Mouse (Mus musculus): Measurements from ENCODE around the gene Ms4a15. TPM values are rescaled to one million over a fixed set of nuclear protein-coding genes. Genes with fewer than 3 reads are reported as not detected.

Ms4a15 gene
- polyA plus RNA-seq (2012; rRNA removed): not detected in 2 replicates

GRCm38 (mm10) chr19:10993150-10993549 is at the start of gene Ms4a15:
Ms4a15 (minus strand) TSS chr19:10993250.

GRCm38 (mm10) chr19:11017891-11018290 is 24.8 kb upstream of the Ms4a15 start, which contains the start of gene Ms4a18:
Ms4a18 (minus strand) TSS chr19:11018031.

GRCm38 (mm10) chr19:10974238-10974865 is 18.7 kb downstream of the Ms4a15 start, which contains the start of gene Ms4a10:
Ms4a10 (minus strand) TSS chr19:10974670.

GRCm38 (mm10) chr19:10949112-10949511 is 43.9 kb downstream of the Ms4a15 start, which contains the start of gene Ccdc86:
Ccdc86 (minus strand) TSS chr19:10949266.

GRCm38 (mm10) chr19:10937110-10937563 is 55.9 kb downstream of the Ms4a15 start, which contains the start of gene Ptgdr2:
Ptgdr2 (plus strand) TSS chr19:10937160.

Other genes with a start within 250 kb of the Ms4a15 start
- 0.03 TPM in 1 of 2 replicates, not detected in the other for gene Cd6, start 163.2 kb downstream of the Ms4a15 start, polyA plus RNA-seq (2012; rRNA removed)
- 1.8 and 2.6 TPM in 2 replicates for gene Slc15a3, start 153.5 kb downstream of the Ms4a15 start, polyA plus RNA-seq (2012; rRNA removed)
- gene Tmem132a, start 123.3 kb downstream of the Ms4a15 start, polyA plus RNA-seq (2012; rRNA removed): 234 and 238 TPM in 2 replicates
- gene Tmem109, start 111.2 kb downstream of the Ms4a15 start, polyA plus RNA-seq (2012; rRNA removed): 39.1 and 49.6 TPM in 2 replicates
- 331 and 345 TPM in 2 replicates for gene Prpf19, start 98.0 kb downstream of the Ms4a15 start, polyA plus RNA-seq (2012; rRNA removed)
- 0.07 and 0.10 TPM in 2 replicates for gene Zp1, start 72.6 kb downstream of the Ms4a15 start, polyA plus RNA-seq (2012; rRNA removed)
- 0.23 and 0.28 TPM in 2 replicates for gene Ptgdr2, start 56.1 kb downstream of the Ms4a15 start, polyA plus RNA-seq (2012; rRNA removed)
- gene Ccdc86, start 44.0 kb downstream of the Ms4a15 start, polyA plus RNA-seq (2012; rRNA removed): 5.2 and 6.1 TPM in 2 replicates
- gene Ms4a10, start 18.6 kb downstream of the Ms4a15 start, polyA plus RNA-seq (2012; rRNA removed): 0.08 TPM in 1 of 2 replicates, not detected in the other
- gene Ms4a18, start 24.8 kb upstream of the Ms4a15 start, polyA plus RNA-seq (2012; rRNA removed): not detected in 2 replicates
- not detected in 2 replicates for gene Ms4a8a, start 87.9 kb upstream of the Ms4a15 start, polyA plus RNA-seq (2012; rRNA removed)
- not detected in 2 replicates for gene 1700017D01Rik, start 137.6 kb upstream of the Ms4a15 start, polyA plus RNA-seq (2012; rRNA removed)
- gene 1700025F22Rik, start 172.1 kb upstream of the Ms4a15 start, polyA plus RNA-seq (2012; rRNA removed): not detected in 2 replicates
- gene Ms4a13, start 203.5 kb upstream of the Ms4a15 start, polyA plus RNA-seq (2012; rRNA removed): not detected in 2 replicates
- not detected in 2 replicates for gene Ms4a12, start 239.2 kb upstream of the Ms4a15 start, polyA plus RNA-seq (2012; rRNA removed)